Mouse (Mus musculus) myocyte (in vitro differentiated cells): ENCODE results near the gene Shisa7. TPM values are rescaled to one million over a fixed set of nuclear protein-coding genes. Genes with fewer than 3 reads are reported as not detected.
"Not testable (repeated sequence)": the region's sequence is repeated elsewhere in the genome, so short reads cannot be mapped to it uniquely, and the experiment has no call there.

Source experiments
- H3K27me3 ChIP-seq: one replicate; pipeline ENCODE4 v1.6.1; 2011; ENCODE audit not compliant: control insufficient read depth, insufficient read depth, insufficient read length
- H3K36me3 ChIP-seq: one replicate; pipeline ENCODE4 v1.6.1; 2011; ENCODE audit not compliant: control insufficient read depth, insufficient read depth
- H3K4me2 ChIP-seq: one replicate; pipeline ENCODE4 v1.6.1; 2011; ENCODE audit warnings: low read depth, control low read depth
- H3K4me3 ChIP-seq: one replicate; pipeline ENCODE4 v1.5.1; 2011; ENCODE audit warnings: mild to moderate bottlenecking, control low read depth, moderate library complexity
- H3K79me2 ChIP-seq: one replicate; pipeline ENCODE4 v1.6.1; 2011; ENCODE audit not compliant: control insufficient read depth, insufficient read depth
- H3ac ChIP-seq: one replicate; pipeline ENCODE4 v1.6.1; 2011; ENCODE audit not compliant: control insufficient read depth, insufficient read length
- CEBPB ChIP-seq: IDR thresholded peaks from 2 replicates; pipeline ENCODE4 v1.6.1; 2011; ENCODE audit warnings: mild to moderate bottlenecking, moderate library complexity; ENCODE audit not compliant: poor library complexity, insufficient read depth, severe bottlenecking
- E2F4 ChIP-seq: IDR thresholded peaks from one replicate; pipeline ENCODE4 v1.6.1; 2011; ENCODE audit warnings: mild to moderate bottlenecking, control low read depth, moderate library complexity; ENCODE audit not compliant: insufficient read depth
- MAX ChIP-seq: IDR thresholded peaks from one replicate; pipeline ENCODE4 v1.6.1; 2011; ENCODE audit warnings: low read depth, mild to moderate bottlenecking, control low read depth
- MYOD1 ChIP-seq, 3 experiments: IDR thresholded peaks; one replicate each; pipeline ENCODE4 v1.6.1; 2011; ENCODE audit warnings: control low read depth in 2 of 3, low read depth in 2 of 3, mild to moderate bottlenecking in 2 of 3, moderate library complexity in 1 of 3; ENCODE audit not compliant: insufficient read length in 2 of 3, control insufficient read depth in 1 of 3
- MYOG ChIP-seq, 3 experiments: IDR thresholded peaks; one replicate each; pipeline ENCODE4 v1.6.1; 2011; ENCODE audit warnings: control low read depth in 2 of 3, low read depth in 2 of 3, mild to moderate bottlenecking in 2 of 3; ENCODE audit not compliant: insufficient read length in 2 of 3, control insufficient read depth in 1 of 3, insufficient read depth in 1 of 3
- POLR2A ChIP-seq: IDR thresholded peaks from one replicate; pipeline ENCODE4 v1.6.1; 2011; ENCODE audit warnings: low read depth, mild to moderate bottlenecking, control low read depth, moderate library complexity; ENCODE audit not compliant: insufficient read length
- POLR2AphosphoS2 ChIP-seq: IDR thresholded peaks from one replicate; pipeline ENCODE4 v1.6.1; 2011; ENCODE audit warnings: low read depth, control low read depth; ENCODE audit not compliant: insufficient read length
- REST ChIP-seq: IDR thresholded peaks from one replicate; pipeline ENCODE4 v1.6.1; 2011; ENCODE audit warnings: mild to moderate bottlenecking, control low read depth, moderate library complexity; ENCODE audit not compliant: insufficient read depth, insufficient read length
- SRF ChIP-seq: IDR thresholded peaks from one replicate; pipeline ENCODE4 v1.6.1; 2011; ENCODE audit warnings: low read depth; ENCODE audit not compliant: control insufficient read depth, insufficient read length
- TCF12 ChIP-seq: IDR thresholded peaks from one replicate; pipeline ENCODE4 v1.6.1; 2011; ENCODE audit warnings: mild to moderate bottlenecking, control low read depth; ENCODE audit not compliant: poor library complexity, insufficient read depth, severe bottlenecking
- TCF3 ChIP-seq: IDR thresholded peaks from one replicate; pipeline ENCODE4 v1.6.1; 2011; ENCODE audit warnings: low read depth, control low read depth; ENCODE audit not compliant: insufficient read length
- USF1 ChIP-seq: IDR thresholded peaks from one replicate; pipeline ENCODE4 v1.6.1; 2011; ENCODE audit warnings: low read depth, mild to moderate bottlenecking, control low read depth, moderate library complexity
- polyA plus RNA-seq: library from polyadenylated mRNA; unstranded; fragments of >200 nt; fragmentation: generic; extraction: Trizol; gene quantifications from one replicate; pipeline ENCODE4 v1.2.1, GENCODE M21; 2012; ENCODE audit warnings: missing spikeins

Gene Shisa7
- polyA plus RNA-seq = not detected

DNA sequence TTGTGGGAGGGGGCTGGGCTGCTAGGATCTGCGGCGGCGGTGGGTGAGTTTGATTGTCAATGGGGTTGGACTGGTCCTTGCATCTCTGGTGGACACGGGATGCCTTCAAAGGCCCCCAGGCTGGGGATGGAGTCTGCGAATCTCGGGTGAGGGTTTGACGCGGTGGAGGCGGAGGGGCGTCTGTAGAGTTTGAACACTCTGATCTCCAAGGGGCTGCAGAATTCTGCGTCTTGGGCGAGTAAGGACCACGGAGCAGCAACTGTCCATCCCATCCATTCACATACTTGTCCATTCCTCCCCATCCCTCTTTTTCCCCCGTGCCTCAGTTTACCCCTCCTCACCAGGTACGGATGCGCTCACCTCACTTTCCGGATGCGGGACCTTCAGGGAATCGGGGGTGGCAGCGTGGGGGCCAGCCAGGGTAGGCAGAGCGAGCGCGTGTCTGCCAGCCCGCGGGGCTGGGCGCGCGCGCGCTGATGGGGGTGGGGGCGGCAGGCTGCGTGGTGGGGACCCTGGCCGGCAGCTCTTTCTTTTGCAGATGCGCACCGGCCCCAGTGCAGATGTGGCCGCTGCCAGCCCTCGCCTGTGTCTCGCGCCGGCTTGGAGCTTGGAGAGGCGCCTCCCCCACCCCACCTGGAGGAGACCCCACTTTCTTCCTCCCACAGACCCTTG is at the start of gene Shisa7:
Shisa7 (minus strand) TSS at position 452 of the 672 bp plus-strand sequence.
- no peak within 1 kb of the TSS for H3ac ChIP-seq
- H3K27me3 ChIP-seq = peaks cover 39% of the 10 kb centered on the region
- no peak within 1 kb of the TSS for H3K4me3 ChIP-seq

DNA sequence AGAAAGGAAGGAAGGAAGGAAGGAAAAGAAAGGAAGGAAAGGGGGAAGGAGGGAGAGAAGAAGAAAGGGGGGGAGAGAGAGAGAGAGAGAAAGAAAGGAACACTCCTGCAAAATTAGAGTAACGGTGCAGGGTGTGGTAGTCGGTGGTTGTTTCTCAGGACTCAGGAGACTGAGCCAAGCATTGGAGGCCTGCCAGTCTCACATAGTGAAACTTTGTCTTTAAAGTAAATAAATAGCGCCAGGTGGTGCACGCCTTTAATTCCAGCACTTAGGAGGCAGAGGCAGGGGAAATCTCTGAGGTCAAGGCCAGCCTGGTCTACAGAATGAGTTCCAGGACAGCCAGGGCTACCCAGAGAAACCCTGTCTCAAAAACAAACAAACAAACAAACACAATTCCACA is 42.2 kb upstream of the Shisa7 start:
- no peak overlapping the region for H3K4me2 ChIP-seq
- H3K36me3 ChIP-seq = no peaks in the 10 kb centered on the region
- TF ChIP-seq MYOD1 (IDR thresholded peaks at IDR 0.05; ENCODE audit: control insufficient read depth in 1 of 3, insufficient read length in 2 of 3, low read depth in 2 of 3) (no peak), E2F4 (no peak), POLR2A (no peak), TCF12 (no peak), USF1 (no peak), REST (no peak), CEBPB (no peak), POLR2AphosphoS2 (no peak), SRF (no peak), MYOG (IDR thresholded peaks at IDR 0.05; ENCODE audit: control insufficient read depth in 1 of 3, insufficient read depth in 1 of 3, insufficient read length in 2 of 3, low read depth in 2 of 3) (no peak), MAX (no peak), TCF3 (no peak)
- no peaks in the 10 kb centered on the region for H3K79me2 ChIP-seq
- H3ac ChIP-seq = no peak overlapping the region
- no peaks in the 10 kb centered on the region for H3K27me3 ChIP-seq
- H3K4me3 ChIP-seq = no peak overlapping the region

More for the DNA sequence above, at the start of gene Shisa7:
- H3K79me2 ChIP-seq = no peaks in the 10 kb centered on the region
- no peak within 1 kb of the TSS for H3K4me2 ChIP-seq
- TF ChIP-seq REST = no peak
- no peak for TF ChIP-seq E2F4
- TF ChIP-seq TCF12 = no peak
- no peak for TF ChIP-seq CEBPB
- no peak for TF ChIP-seq MYOG (IDR thresholded peaks at IDR 0.05; ENCODE audit: control insufficient read depth in 1 of 3, insufficient read depth in 1 of 3, insufficient read length in 2 of 3, low read depth in 2 of 3)
- no peak for TF ChIP-seq MAX
- no peak for TF ChIP-seq SRF
- TF ChIP-seq TCF3 = no peak
- TF ChIP-seq POLR2AphosphoS2 = no peak
- no peak for TF ChIP-seq MYOD1 (IDR thresholded peaks at IDR 0.05; ENCODE audit: control insufficient read depth in 1 of 3, insufficient read length in 2 of 3, low read depth in 2 of 3)
- TF ChIP-seq POLR2A = no peak
- TF ChIP-seq USF1 = no peak
- no peaks in the 10 kb centered on the region for H3K36me3 ChIP-seq

DNA sequence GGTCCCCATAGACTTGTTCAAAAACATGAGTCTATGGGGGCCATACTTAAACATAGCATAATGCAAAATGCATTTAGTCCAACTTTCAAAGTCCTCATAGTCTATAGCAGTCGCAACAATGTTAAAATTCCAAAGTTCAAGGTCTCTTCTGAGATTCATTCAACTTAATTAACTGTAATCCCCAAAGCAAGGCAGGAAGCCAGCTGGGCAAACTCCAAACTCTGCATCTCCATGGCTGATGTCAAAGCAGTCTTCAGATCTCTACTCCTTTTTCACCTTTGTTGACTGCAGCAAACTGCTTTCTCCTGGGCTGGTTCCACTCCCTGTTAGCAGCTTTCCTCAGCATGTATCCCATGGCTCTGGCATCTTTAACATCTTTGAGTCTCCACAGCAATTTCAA is 34.5 kb upstream of the Shisa7 start:
- not testable (repeated sequence) for H3K79me2 ChIP-seq, H3K27me3 ChIP-seq, H3K4me3 ChIP-seq, H3ac ChIP-seq, H3K36me3 ChIP-seq, H3K4me2 ChIP-seq

GRCm38 (mm10) chr7:4878186-4878585 is 33.7 kb upstream of the Shisa7 start:
- Histone ChIP-seq H3K79me2 (no peaks in the 10 kb centered on the region), H3K4me3 (no peak overlapping the region), H3K4me2 (no peak overlapping the region), H3K27me3 (no peaks in the 10 kb centered on the region), H3K36me3 (no peaks in the 10 kb centered on the region), H3ac (no peak overlapping the region)
- TF ChIP-seq E2F4 (no peak), POLR2A (no peak), POLR2AphosphoS2 (no peak), MYOD1 (IDR thresholded peaks at IDR 0.05; ENCODE audit: control insufficient read depth in 1 of 3, insufficient read length in 2 of 3, low read depth in 2 of 3) (no peak), TCF3 (no peak), REST (no peak), MYOG (IDR thresholded peaks at IDR 0.05; ENCODE audit: control insufficient read depth in 1 of 3, insufficient read depth in 1 of 3, insufficient read length in 2 of 3, low read depth in 2 of 3) (no peak), CEBPB (no peak), SRF (no peak), MAX (no peak), USF1 (no peak), TCF12 (no peak)

- Histone ChIP-seq H3K36me3 (no peaks in the 10 kb centered on the region), H3K79me2 (no peaks in the 10 kb centered on the region), H3K4me2 (peak overlapping the region; percentile 81), H3ac (no peak overlapping the region), H3K27me3 (no peaks in the 10 kb centered on the region), H3K4me3 (peak overlapping the region; percentile 20)
- TF ChIP-seq E2F4 = no peak
- no peak for TF ChIP-seq TCF3
- TF ChIP-seq POLR2A = no peak
- no peak for TF ChIP-seq CEBPB
Observed at GRCm38 (mm10) chr7:4877226-4877625, 32.7 kb upstream of the Shisa7 start.
